Mouse (Mus musculus) liver, adult 2 months (tissue): ENCODE data around the gene Ptpn21. TPM values are rescaled to one million over a fixed set of nuclear protein-coding genes. Genes with fewer than 3 reads are reported as not detected.

ENCODE experiments used
- DNase-seq: peaks from one replicate; pipeline ENCODE4 v3.0.0-alpha.2; 2011; ENCODE audit warnings: low read depth, low spot score; ENCODE audit errors: extremely low read depth
- H3K27ac ChIP-seq: fragments of 200-500 bp; replicated peaks from 2 replicates; pipeline ENCODE4 v1.5.1; 2012; ENCODE audit warnings: low read depth, mild to moderate bottlenecking, control low read depth, inconsistent platforms, low read length; ENCODE audit not compliant: insufficient read depth
- H3K27me3 ChIP-seq: fragments of 200-500 bp; 2 replicates; pipeline ENCODE4 v1.6.1; 2012; ENCODE audit warnings: mild to moderate bottlenecking, moderate library complexity, low read length, inconsistent platforms; ENCODE audit not compliant: control insufficient read depth, insufficient read depth
- H3K36me3 ChIP-seq: fragments of 200-500 bp; 2 replicates; pipeline ENCODE4 v1.6.1; 2012; ENCODE audit warnings: low read length, inconsistent platforms; ENCODE audit not compliant: control insufficient read depth, insufficient read depth
- H3K4me1 ChIP-seq: fragments of 200-500 bp; 2 replicates; pipeline ENCODE4 v1.6.1; 2011; ENCODE audit warnings: low read length; ENCODE audit not compliant: control insufficient read depth, insufficient read depth
- H3K4me3 ChIP-seq: fragments of 200-500 bp; 2 replicates; pipeline ENCODE4 v1.5.1; 2011; ENCODE audit warnings: low read depth, mild to moderate bottlenecking, control low read depth, low read length, moderate library complexity; ENCODE audit not compliant: insufficient read depth
- H3K79me2 ChIP-seq: fragments of 200-500 bp; 2 replicates; pipeline ENCODE4 v1.6.1; 2012; ENCODE audit warnings: inconsistent platforms, mild to moderate bottlenecking, low read length, moderate library complexity; ENCODE audit not compliant: control insufficient read depth, insufficient read depth
- H3K9ac ChIP-seq: fragments of 200-500 bp; 2 replicates; pipeline ENCODE4 v1.6.1; 2012; ENCODE audit warnings: low read depth, mild to moderate bottlenecking, control low read depth, inconsistent platforms, low read length
- CTCF ChIP-seq: fragments of 200-500 bp; IDR thresholded peaks from 2 replicates; pipeline ENCODE4 v1.5.1; 2011; ENCODE audit warnings: low read depth, low read length, control low read depth
- POLR2A ChIP-seq: fragments of 200-500 bp; IDR thresholded peaks from 2 replicates; pipeline ENCODE4 v1.6.1; 2011; ENCODE audit warnings: low read length, control low read depth; ENCODE audit not compliant: insufficient read depth; ENCODE audit errors: extremely low read depth
- WGBS: fragments of 180-500 bp; shearing (Covaris S2); methylation state at CpG from one replicate; pipeline ENCODE4 v1.1.7; 2018; 5-methylcytosine and 5-hydroxymethylcytosine counted together
- polyA plus RNA-seq: library from polyadenylated mRNA; depleted of rRNA; stranded (reverse); fragments of >200 nt; gene quantifications from 2 replicates; pipeline ENCODE4 v1.2.3, GENCODE M21; 2012
- total RNA-seq: library from RNA; depleted of rRNA; stranded (reverse); fragments of >200 nt; gene quantifications from 2 replicates; pipeline ENCODE4 v1.2.3, GENCODE M21; 2014

The Ptpn21 gene
- total and polyA plus RNA-seq, 2 experiments: 5.9 to 12.2 TPM

DNA sequence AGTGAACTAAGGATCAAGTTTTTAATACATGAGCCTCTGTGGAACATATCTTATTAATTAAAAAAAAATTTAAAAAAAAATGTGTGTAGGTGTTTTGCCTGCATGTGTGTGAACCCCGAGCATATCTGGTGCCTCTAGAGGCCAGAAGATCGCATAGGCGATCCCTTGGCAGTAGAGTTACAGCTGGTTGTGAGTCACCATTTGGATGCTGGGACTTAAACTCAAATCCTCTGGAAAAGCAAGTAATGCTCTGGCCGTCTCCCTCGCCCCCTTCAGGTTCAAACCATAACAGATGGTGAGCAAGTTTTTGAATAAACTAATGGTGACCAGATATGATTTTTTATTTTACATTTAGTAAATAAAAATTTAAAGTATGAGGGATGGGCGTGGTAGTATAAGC, 20.4 kb upstream of the Ptpn21 start:
- peaks cover 3% of the 10 kb centered on the region; the same call in 1 of the 2 replicates for H3K79me2 ChIP-seq
- no peak overlapping the region for H3K9ac ChIP-seq
- H3K27me3 ChIP-seq: no peaks in the 10 kb centered on the region
- H3K4me3 ChIP-seq: no peak overlapping the region
- WGBS: 91% methylated on average over 6 of the region's 6 CpGs
- no peaks in the 10 kb centered on the region for H3K4me1 ChIP-seq
- H3K27ac ChIP-seq: no peak overlapping the region
- TF ChIP-seq POLR2A (no peak), CTCF (no peak)
- DNase-seq: no peak
- peaks cover 55% of the 10 kb centered on the region for H3K36me3 ChIP-seq

DNA sequence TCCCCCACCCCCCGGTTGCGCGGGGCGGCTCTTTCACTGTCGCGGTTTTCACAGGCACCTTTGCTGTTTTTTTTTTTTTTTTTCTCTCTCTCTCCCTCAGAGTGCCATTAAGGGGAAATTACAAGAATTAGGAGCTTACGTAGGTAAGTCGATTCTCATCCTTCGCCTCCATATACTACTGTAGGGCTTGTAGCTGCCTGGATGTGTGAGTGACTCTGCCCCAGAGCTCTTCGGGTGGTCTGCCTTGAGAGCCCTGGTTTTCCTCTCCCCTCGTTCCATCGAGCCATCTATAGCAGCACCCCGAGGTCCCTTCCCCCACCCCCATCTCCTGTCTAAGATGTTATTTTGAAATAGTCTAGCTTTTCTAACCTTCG, 10.2 kb upstream of the Ptpn21 start:
- TF ChIP-seq POLR2A (no peak), CTCF (no peak)
- DNase-seq: peak; percentile 31
- Histone ChIP-seq H3K4me1 (peaks cover 2% of the 10 kb centered on the region; the same call in 1 of the 2 replicates), H3K9ac (peak overlapping the region; percentile 99), H3K79me2 (peaks cover 12% of the 10 kb centered on the region; the same call in 1 of the 2 replicates), H3K27ac (peak overlapping the region; percentile 52), H3K36me3 (peaks cover 3% of the 10 kb centered on the region; the same call in 1 of the 2 replicates), H3K4me3 (peak overlapping the region; percentile 90), H3K27me3 (no peaks in the 10 kb centered on the region)
- WGBS: under 1% methylated on average over 13 of the region's 14 CpGs

DNA sequence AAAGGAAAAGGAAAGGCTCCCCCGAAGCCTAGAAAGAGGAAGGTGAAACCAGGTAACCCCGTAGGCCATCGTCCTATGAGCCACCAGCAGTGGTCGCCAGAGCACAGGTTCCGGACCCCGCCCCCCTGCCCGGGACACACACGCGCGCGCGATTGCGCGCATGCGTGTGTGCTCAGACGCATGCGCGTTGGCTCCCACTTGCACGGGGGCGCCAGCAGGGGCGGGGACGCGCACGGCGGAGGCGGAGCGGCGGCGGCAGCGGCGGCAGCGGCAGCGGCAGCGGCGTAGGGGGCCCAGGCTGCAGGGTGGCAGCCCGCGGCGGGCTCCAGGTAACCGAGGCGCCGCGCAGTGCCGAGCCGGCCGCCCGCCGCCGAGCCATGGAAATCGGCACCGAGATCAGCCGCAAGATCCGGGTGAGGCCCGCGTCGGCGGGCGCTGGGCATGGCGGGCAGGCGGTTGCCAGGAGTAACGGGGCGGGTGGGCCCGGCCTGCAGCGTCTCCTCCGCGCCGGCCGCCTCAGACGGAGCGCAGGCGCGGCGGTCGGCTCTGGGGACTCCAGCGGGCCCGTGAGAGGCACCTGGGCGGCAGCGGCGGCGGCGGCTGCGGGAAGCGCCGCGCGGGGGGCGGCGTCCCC, 9.7 kb upstream of the Ptpn21 start, which contains the start of gene Zc3h14:
Gene Zc3h14, plus strand, starts transcription at position 219 of the 634 bp plus-strand sequence.
- Histone ChIP-seq H3K4me3 (peak within 1 kb of the TSS; percentile 90), H3K9ac (peak within 1 kb of the TSS; percentile 99), H3K27ac (peak within 1 kb of the TSS; percentile 52), H3K27me3 (no peaks in the 10 kb centered on the region), H3K4me1 (peaks cover 5% of the 10 kb centered on the region), H3K36me3 (0 out of 2 replicates have a peak, but pooled peaks cover under 1% of the 10 kb centered on the region), H3K79me2 (peaks cover 12% of the 10 kb centered on the region; the same call in 1 of the 2 replicates)
- WGBS: under 1% methylated on average over 75 of the region's 87 CpGs
- TF ChIP-seq CTCF (peak; percentile 60; the same call in 1 of the 2 replicates), POLR2A (no peak)
- peak; percentile 76 for DNase-seq

DNA sequence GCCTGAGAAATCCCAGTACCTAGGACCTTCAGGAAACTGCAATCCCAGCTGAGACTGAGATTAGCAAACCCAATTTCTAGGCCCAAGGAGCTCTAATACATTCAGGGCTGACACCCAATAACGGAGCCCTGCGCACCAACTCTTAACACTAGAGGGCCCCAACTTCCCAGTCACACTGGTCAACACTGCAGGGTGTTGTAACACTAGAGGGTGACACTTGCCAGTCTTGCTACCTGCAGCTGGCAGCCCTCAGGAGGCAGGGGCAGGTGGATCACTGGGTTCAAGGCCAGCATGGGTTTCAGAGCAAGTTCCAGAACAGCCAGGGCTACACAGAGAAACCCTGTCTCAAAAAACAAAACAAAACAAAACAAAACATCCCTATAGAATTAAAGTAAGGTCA, 8.9 kb upstream of the Ptpn21 start:
- H3K4me3 ChIP-seq: no peak overlapping the region
- DNase-seq: peak; percentile 91
- H3K9ac ChIP-seq: no peak overlapping the region
- H3K27me3 ChIP-seq: no peaks in the 10 kb centered on the region
- peak overlapping the region; percentile 3; the same call in 1 of the 2 replicates for H3K27ac ChIP-seq
- H3K79me2 ChIP-seq: peaks cover 12% of the 10 kb centered on the region; the same call in 1 of the 2 replicates
- H3K4me1 ChIP-seq: peaks cover 7% of the 10 kb centered on the region
- no peaks in the 10 kb centered on the region for H3K36me3 ChIP-seq
- TF ChIP-seq CTCF: peak; percentile 80
- TF ChIP-seq POLR2A: no peak
- 2% methylated on average over 2 of the region's 2 CpGs for WGBS

DNA sequence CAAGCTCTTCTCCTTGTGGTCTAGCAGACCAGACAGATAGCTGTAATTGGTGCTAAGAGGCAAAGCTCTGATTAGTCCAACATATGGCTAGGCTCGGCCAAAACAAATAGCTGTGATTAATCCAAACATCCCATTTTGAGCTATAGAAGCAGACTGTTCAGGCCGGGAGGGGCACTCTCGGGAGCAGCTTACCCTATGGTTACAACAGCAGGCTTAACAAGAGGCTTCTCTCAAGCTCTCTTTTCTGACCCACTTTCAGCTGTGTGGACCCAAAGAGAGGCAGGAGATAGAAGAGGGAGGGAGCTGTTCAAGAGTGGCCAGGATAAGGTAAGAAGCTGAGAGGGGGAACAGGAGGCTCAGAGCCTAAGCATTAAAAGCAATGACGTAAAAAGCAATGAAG, 8.4 kb upstream of the Ptpn21 start:
- TF ChIP-seq CTCF (no peak), POLR2A (no peak)
- H3K27me3 ChIP-seq: no peaks in the 10 kb centered on the region
- H3K9ac ChIP-seq: no peak overlapping the region
- peaks cover 11% of the 10 kb centered on the region; the same call in 1 of the 2 replicates for H3K79me2 ChIP-seq
- no peak for DNase-seq
- no peak overlapping the region for H3K4me3 ChIP-seq
- 65% methylated on average over 4 of the region's 4 CpGs for WGBS
- H3K27ac ChIP-seq: peak overlapping the region; percentile 3; the same call in 1 of the 2 replicates
- peaks cover 8% of the 10 kb centered on the region for H3K4me1 ChIP-seq
- H3K36me3 ChIP-seq: no peaks in the 10 kb centered on the region

DNA sequence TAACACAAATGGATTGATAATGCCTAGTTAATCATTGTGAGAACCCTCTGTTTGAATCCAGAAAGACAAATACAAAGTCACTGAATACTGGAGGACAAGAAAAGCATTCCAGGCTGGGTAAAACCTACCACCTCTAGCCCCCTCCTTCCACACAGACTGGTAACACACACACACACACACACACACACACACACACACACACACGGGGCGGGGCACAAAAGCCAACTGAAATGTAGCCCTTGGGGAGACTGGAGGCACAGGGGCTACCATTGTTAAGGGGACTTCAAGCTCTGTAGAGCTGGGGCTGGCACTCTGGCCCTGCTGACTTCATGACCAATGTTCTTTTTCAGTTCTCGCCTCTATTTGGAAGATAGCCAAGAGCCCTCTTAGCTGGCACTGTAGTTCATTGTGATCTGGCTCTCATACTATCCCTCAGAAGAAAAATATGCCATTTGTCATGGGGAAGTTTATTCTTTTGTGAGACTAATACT, 3.9 kb upstream of the Ptpn21 start:
- DNase-seq: peak; percentile 72
- H3K27me3 ChIP-seq: no peaks in the 10 kb centered on the region
- H3K9ac ChIP-seq: peak overlapping the region; percentile 20; the same call in 1 of the 2 replicates
- H3K4me3 ChIP-seq: no peak overlapping the region
- WGBS: 29% methylated on average over 3 of the region's 3 CpGs
- H3K27ac ChIP-seq: peak overlapping the region; percentile 64
- H3K36me3 ChIP-seq: no peaks in the 10 kb centered on the region
- H3K79me2 ChIP-seq: no peaks in the 10 kb centered on the region
- peaks cover 11% of the 10 kb centered on the region for H3K4me1 ChIP-seq
- TF ChIP-seq CTCF (no peak), POLR2A (no peak)
